Mouse (Mus musculus) brain, embryonic 14.5 days (tissue): Measurements from ENCODE around the gene Slc44a2.

Experiments used
- CTCF ChIP-seq: fragments of 200-500 bp; IDR thresholded peaks from 2 replicates; pipeline ENCODE4 v1.5.1; 2012; ENCODE audit warnings: inconsistent platforms, mild to moderate bottlenecking, moderate library complexity, borderline replicate concordance; ENCODE audit not compliant: insufficient read depth, insufficient read length; ENCODE audit errors: extremely low read depth
- POLR2A ChIP-seq: fragments of 200-500 bp; IDR thresholded peaks from 2 replicates; pipeline ENCODE4 v1.6.1; 2012; ENCODE audit warnings: mild to moderate bottlenecking, inconsistent platforms, borderline replicate concordance; ENCODE audit not compliant: poor library complexity, insufficient read depth, insufficient read length, severe bottlenecking; ENCODE audit errors: extremely low read depth

DNA sequence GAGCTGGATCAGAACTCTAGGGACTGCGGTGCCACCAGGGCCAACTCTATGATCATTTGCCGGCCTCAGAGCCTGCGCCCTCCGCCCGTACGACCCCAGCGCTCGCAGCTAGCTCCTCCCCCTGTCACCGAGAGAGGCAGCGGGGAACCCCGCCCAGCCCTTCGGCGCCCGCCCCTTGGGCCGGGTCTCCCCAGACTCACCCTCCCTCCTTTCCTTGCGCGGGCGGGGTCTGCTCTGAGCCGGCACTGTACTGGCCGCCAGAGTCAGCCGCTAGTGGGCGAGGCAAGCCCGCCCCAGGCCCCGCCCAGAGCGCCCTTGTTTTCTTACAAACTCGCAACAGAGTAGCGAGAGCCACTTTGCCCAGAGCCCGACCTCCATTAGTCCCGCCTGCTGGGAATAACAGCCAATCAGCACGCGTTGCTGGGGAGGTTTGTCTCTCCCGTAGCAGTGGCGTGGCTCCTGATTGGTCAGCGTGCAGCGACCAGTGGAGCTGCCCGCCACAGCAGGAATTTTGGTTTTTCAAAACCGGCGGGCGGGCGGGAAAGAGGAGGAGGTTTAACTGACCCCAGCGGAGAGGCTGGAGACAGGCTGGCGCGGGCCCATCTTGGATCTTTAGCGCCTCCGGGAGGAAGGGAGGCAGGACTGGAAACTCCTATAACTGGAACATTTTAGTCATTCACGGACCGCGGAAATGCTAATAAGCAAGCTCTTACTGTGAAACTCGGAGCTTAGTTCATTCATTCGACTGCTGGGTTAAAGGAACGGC is 29.3 kb upstream of the Slc44a2 start, which contains the start of gene Cdkn2d:
- TF ChIP-seq CTCF (peak; percentile 30; the same call in 1 of the 2 replicates), POLR2A (peak; percentile 71; the same call in 1 of the 2 replicates)
